Mouse (Mus musculus): ENCODE measurements around the gene Ccdc184. TPM values are rescaled to one million over a fixed set of nuclear protein-coding genes. Genes with fewer than 3 reads are reported as not detected.

Ccdc184 gene
- polyA plus RNA-seq, 1 experiment = not detected

GRCm38 (mm10) chr15:98145559-98146181, 21.3 kb upstream of the Ccdc184 start:
- H3K27ac ChIP-seq (replicated peaks; ENCODE audit: low read depth, low read length) = peak overlapping the region; percentile 68
- peaks cover 4% of the 10 kb centered on the region for H3K4me1 ChIP-seq (ENCODE audit: control insufficient read depth, insufficient read depth, insufficient read length, low read length)
- H3K4me3 ChIP-seq (ENCODE audit: insufficient read depth, low read depth, low read length) = peak overlapping the region; percentile 69

DNA sequence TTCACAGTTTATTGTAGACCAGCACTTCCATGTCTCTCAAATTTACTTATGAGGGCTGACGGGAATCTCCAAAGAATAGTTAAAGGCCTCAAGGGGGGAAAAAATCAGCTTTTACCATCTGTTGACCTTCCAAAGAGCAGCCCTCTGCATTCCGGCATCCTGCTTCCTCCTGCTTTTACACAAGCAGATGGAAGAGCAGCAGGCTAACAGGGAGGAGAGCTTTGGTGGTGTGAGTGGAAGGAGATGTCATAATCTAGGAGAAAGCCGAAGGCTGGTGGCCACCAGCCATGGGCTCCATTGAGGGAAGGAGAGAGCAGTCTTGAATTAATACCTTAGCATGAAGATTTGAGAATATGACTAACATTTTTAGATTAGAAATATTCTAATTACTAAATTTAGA, 18.6 kb upstream of the Ccdc184 start:
- Histone ChIP-seq H3K27ac (replicated peaks; ENCODE audit: low read depth, low read length) (no peak overlapping the region), H3K4me1 (ENCODE audit: control insufficient read depth, insufficient read depth, insufficient read length, low read length) (peaks cover 4% of the 10 kb centered on the region), H3K4me3 (ENCODE audit: insufficient read depth, low read depth, low read length) (no peak overlapping the region)

DNA sequence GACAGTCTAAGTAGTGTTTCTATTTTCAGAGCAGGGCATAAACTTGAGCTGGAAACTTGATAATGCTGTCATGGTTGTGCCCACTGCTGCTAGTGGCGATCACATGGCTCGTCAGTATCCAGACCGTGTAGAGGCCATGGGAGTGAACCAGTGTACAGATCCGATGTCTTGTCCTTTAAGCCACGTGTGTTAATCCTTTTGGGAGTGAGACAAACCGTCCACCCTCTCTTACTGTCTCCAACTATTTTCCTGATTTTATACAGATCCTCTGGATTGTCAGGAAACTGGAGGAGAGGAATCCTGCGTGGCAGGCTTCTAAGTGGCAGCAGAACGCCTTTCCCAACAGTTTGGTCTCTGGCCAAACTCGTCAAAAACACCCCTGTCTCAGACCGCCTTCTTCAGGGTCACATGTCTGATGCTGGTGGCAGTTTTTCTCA, 17.8 kb upstream of the Ccdc184 start:
- Histone ChIP-seq H3K4me3 (ENCODE audit: insufficient read depth, low read depth, low read length) (no peak overlapping the region), H3K27ac (replicated peaks; ENCODE audit: low read depth, low read length) (no peak overlapping the region)

GRCm38 (mm10) chr15:98152916-98153315, 14.0 kb upstream of the Ccdc184 start:
- Histone ChIP-seq H3K4me3 (ENCODE audit: insufficient read depth, low read depth, low read length) (no peak overlapping the region), H3K27ac (replicated peaks; ENCODE audit: low read depth, low read length) (no peak overlapping the region), H3K4me1 (ENCODE audit: control insufficient read depth, insufficient read depth, insufficient read length, low read length) (no peaks in the 10 kb centered on the region)

More for the DNA sequence above, 17.8 kb upstream of the Ccdc184 start:
- peaks cover 4% of the 10 kb centered on the region for H3K4me1 ChIP-seq (ENCODE audit: control insufficient read depth, insufficient read depth, insufficient read length, low read length)

- Histone ChIP-seq H3K4me3 (ENCODE audit: insufficient read depth, low read depth, low read length) (no peak overlapping the region), H3K4me1 (ENCODE audit: control insufficient read depth, insufficient read depth, insufficient read length, low read length) (no peaks in the 10 kb centered on the region), H3K27ac (replicated peaks; ENCODE audit: low read depth, low read length) (no peak overlapping the region)
Observed at GRCm38 (mm10) chr15:98153625-98154024, 13.3 kb upstream of the Ccdc184 start.

DNA sequence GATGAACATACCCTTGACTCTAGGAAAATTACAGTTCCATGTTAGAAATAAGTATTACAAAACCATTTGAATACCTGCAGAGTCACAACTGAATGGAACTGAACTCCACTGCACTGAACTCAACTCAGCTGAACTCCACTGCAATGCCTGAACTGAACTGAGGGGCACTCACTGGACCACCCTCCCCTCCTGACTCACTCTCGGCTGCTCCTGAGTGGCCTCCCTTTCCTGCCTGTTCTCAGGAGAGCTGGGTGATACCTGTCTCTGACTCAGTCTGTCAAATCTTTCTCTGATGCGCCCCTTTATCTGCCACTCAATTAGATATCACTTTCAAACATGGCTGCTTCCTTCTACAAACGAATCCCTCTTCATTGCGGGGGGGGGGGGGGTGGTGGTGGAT, 12.8 kb upstream of the Ccdc184 start:
- no peak overlapping the region for H3K4me3 ChIP-seq (ENCODE audit: insufficient read depth, low read depth, low read length)
- H3K27ac ChIP-seq (replicated peaks; ENCODE audit: low read depth, low read length) = no peak overlapping the region
- no peaks in the 10 kb centered on the region for H3K4me1 ChIP-seq (ENCODE audit: control insufficient read depth, insufficient read depth, insufficient read length, low read length)

DNA sequence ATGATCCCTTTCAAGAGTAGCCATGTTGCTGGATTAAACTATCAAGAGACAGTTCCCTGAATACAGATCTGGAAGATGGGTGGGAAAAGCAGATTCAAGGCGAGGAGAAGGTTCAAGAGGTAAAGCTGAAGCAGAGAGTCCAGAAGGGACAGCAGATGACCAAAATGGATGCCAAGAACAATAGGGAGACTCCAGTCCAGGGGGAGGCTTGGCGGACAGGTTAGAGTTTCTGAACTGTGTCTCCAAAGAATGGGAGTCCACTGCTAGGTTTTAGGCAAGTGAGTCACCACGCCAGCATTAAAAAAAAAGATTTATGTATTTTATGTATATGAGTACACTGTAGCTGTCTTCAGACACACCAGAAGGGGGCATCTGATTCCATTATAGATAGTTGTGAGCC, 12.3 kb upstream of the Ccdc184 start:
- Histone ChIP-seq H3K4me1 (ENCODE audit: control insufficient read depth, insufficient read depth, insufficient read length, low read length) (no peaks in the 10 kb centered on the region), H3K4me3 (ENCODE audit: insufficient read depth, low read depth, low read length) (no peak overlapping the region), H3K27ac (replicated peaks; ENCODE audit: low read depth, low read length) (no peak overlapping the region)

- H3K27ac ChIP-seq (replicated peaks; ENCODE audit: low read depth, low read length) = no peak overlapping the region
- H3K4me3 ChIP-seq (ENCODE audit: insufficient read depth, low read depth, low read length) = no peak overlapping the region
- no peaks in the 10 kb centered on the region for H3K4me1 ChIP-seq (ENCODE audit: control insufficient read depth, insufficient read depth, insufficient read length, low read length)
Observed at GRCm38 (mm10) chr15:98155272-98155671, 11.7 kb upstream of the Ccdc184 start.

DNA sequence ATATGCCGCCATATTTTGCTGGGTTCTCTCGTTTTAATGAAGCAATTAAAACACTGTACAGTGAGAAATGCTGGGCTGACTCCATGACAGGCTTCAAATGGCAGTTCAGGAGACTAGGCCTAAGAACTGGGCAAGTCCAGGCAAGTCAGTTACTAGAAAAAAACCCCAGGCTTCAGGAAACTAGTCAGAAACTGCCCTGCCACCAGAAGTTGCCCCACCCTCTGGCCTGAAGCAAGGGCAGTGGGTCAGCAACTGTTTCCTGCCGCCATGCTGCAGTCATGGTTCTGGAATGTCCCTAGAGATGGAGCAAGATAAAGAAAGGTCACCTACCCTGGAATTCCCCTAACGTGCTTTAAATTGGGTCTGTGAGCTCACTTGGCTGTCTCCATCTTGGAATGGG, 11.0 kb upstream of the Ccdc184 start:
- no peak overlapping the region for H3K27ac ChIP-seq (replicated peaks; ENCODE audit: low read depth, low read length)
- no peak overlapping the region for H3K4me3 ChIP-seq (ENCODE audit: insufficient read depth, low read depth, low read length)
- H3K4me1 ChIP-seq (ENCODE audit: control insufficient read depth, insufficient read depth, insufficient read length, low read length) = no peaks in the 10 kb centered on the region

DNA sequence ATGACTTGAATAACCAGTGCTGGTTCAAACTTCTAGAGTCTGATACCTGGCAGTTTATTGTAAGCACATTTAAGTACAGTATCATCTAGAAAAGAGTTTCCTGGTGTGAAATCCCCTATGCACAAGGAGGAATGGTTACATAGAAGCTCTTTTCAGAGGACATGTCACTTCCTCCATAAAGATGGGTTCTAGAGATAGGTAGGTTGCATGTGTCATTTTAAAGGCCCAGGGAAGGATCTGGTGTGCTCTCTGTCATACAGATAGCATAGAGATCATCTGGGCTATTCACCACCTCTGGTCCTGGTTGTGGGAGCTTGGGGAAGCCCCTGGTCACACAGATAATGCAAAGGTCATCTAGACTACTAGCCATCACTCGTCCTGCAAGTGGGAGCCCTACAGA, 9.7 kb upstream of the Ccdc184 start:
- Histone ChIP-seq H3K4me1 (ENCODE audit: control insufficient read depth, insufficient read depth, insufficient read length, low read length) (no peaks in the 10 kb centered on the region), H3K4me3 (ENCODE audit: insufficient read depth, low read depth, low read length) (no peak overlapping the region), H3K27ac (replicated peaks; ENCODE audit: low read depth, low read length) (no peak overlapping the region)

DNA sequence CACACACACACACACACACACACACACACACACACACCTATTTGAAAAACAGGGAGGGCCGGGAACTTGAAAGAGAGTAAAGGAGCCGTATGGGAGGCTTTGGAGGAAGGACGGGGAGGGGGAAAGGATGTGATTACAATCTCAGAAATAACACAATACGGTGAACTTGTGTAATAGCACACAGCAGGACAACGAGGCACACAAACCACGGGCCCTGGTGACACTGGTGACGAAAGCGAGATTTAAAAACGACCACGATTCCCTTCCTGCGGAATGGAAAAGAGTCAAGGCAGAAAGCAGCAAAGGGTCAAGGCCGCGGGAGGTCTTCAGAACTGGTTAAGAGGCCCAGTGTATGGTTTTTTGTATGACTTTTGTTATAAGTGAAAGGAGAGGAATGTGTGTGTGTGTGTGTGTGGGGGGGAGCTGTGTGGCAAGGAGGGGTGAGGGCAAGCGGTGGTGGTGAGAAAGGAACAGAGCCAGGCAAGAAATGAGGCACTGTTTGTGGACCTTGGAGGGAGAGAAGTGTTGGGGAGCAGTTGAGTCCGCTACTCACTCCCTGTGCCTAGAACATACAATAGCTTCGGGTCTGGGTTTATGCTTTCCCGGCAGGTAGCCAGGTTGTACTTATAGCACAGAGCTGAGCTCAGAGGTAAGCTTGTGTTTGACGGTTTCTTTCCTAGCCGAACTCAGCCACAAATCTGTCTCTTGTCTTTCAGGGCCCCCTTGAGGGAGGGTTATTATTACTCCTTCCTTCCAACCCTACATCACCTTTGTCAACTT, 5.7 kb upstream of the Ccdc184 start:
- no peaks in the 10 kb centered on the region for H3K4me1 ChIP-seq (ENCODE audit: control insufficient read depth, insufficient read depth, insufficient read length, low read length)
- no peak overlapping the region for H3K4me3 ChIP-seq (ENCODE audit: insufficient read depth, low read depth, low read length)
- H3K27ac ChIP-seq (replicated peaks; ENCODE audit: low read depth, low read length) = no peak overlapping the region

GRCm38 (mm10) chr15:98162561-98162960, 4.4 kb upstream of the Ccdc184 start:
- no peak overlapping the region for H3K27ac ChIP-seq (replicated peaks; ENCODE audit: low read depth, low read length)
- H3K4me1 ChIP-seq (ENCODE audit: control insufficient read depth, insufficient read depth, insufficient read length, low read length) = no peaks in the 10 kb centered on the region
- no peak overlapping the region for H3K4me3 ChIP-seq (ENCODE audit: insufficient read depth, low read depth, low read length)

- Histone ChIP-seq H3K27ac (replicated peaks; ENCODE audit: low read depth, low read length) (no peak within 1 kb of the TSS), H3K4me3 (ENCODE audit: insufficient read depth, low read depth, low read length) (no peak within 1 kb of the TSS), H3K4me1 (ENCODE audit: control insufficient read depth, insufficient read depth, insufficient read length, low read length) (no peaks in the 10 kb centered on the region)
Observed at GRCm38 (mm10) chr15:98165525-98165924, 1.4 kb upstream of the Ccdc184 start, which contains the start of gene Asb8. TSS of gene Asb8 (minus strand) at chr15:98165625.

DNA sequence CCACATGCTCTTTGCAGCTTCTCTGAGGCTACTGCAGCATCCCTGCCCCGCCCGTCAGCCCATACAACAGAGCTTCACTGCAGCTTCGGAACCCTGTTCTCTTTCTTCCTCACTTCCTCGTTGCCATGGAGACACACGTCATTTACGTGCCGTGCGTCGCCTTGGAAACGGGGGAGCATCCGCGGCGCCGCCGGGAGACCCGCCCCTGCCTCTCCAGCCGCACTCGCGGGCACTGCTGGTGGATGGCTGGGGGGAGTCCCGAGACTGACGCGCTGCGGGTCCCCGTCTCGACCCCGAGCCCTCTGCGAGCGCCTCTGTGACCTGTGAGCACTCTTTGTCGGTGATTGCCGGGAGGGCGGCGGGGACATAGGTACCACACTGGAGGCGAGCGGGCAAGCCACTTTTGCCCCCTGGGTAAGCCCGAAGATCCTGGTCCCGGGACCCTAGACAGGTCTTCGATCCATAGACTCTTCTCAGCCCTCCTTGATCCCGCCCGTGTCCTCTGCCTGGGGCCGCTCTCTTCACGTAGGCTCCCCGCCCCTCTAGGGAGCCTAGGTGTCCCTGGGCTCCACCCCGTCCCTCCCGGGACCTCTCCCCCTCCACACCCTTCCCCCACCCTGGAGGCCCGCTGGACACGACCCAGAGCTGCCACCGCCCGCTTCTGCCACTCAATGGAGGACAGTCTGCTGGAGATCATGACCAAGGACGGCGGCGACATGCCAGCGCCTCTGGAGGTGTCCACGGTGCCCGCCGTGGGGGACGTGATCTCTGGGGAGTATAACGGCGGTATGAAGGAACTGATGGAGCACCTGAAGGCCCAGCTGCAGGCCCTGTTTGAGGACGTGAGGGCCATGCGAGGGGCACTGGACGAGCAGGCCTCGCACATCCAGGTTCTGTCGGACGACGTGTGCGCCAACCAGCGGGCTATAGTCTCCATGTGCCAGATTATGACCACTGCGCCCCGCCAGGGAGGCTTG, 975 bp downstream of the Ccdc184 start:
- Histone ChIP-seq H3K4me1 (ENCODE audit: control insufficient read depth, insufficient read depth, insufficient read length, low read length) (no peaks in the 10 kb centered on the region), H3K27ac (replicated peaks; ENCODE audit: low read depth, low read length) (no peak overlapping the region), H3K4me3 (ENCODE audit: insufficient read depth, low read depth, low read length) (peak overlapping the region; percentile 24)

DNA sequence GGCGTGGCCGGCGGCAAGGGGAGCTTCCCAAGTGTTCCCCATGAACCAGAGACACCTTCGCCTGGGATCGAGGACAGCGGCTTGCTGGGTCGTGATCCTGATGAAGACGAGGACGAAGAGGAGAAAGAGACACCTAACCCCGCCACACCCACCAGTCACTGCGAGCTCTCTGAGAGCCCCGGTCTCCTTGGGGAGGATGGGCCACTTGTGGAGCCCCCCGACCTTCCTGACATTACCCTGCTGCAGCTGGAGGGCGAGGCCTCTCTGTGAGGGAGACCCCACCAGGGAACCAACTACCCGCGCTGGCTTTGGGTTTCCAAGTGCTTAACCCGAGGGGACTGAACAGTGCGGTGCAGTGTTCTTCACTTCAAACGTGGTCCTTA, 1.7 kb downstream of the Ccdc184 start:
- Histone ChIP-seq H3K27ac (replicated peaks; ENCODE audit: low read depth, low read length) (no peak overlapping the region), H3K4me1 (ENCODE audit: control insufficient read depth, insufficient read depth, insufficient read length, low read length) (no peaks in the 10 kb centered on the region), H3K4me3 (ENCODE audit: insufficient read depth, low read depth, low read length) (no peak overlapping the region)
